ENCODE assay signal across 9 mouse cellular contexts in the genomic region with DNA sequence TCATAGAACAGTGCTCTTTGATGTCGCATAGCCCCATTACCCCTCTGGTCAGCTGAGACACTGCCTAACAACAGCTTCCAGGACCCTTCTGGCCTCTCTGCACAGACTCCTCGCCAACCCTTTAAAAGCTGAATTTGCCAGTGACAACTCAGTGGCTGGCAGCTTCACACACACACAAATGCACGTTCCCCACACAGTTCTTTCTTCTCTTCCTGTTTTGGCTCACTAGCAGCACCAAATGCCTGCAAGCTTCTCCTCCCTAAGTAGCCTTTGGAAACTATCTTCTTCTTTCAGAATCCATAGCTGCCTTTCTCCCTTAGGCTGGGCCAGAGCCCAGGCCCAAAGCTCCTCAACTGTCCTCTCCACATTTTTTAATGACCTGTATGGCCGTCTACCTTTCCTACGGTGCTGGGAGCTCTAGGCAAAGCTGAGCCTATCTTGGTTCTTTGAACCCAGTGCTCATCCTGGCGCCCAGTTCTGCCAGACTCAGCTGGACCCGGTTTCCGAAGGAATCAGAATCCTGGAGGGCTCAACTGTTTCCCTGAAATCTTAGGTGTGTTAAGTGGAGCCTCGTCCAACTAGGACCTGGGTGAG. TPM values are rescaled to one million over a fixed set of nuclear protein-coding genes. Genes with fewer than 3 reads are reported as not detected.
DNase-seq lines count a peak whose midpoint lies in the region; ATAC-seq and TF ChIP-seq lines count a peak whose summit lies in the region.
"Had no signal": no experiment of that assay in that cellular context is flagged by ENCODE, and none has a peak within 500 bp of the region (broad histone marks: within the 10 kb centered on the region; RNA-seq: fewer than 3 reads in every experiment).

No protein-coding gene starts in this region.

- no peak for DNase-seq in kidney, adult 18-20 months
- DNase-seq in brain, embryonic 14.5 days (ENCODE audit: low read depth), result peak; percentile 17
- DNase-seq in urinary bladder, adult 18-20 months (ENCODE audit: low spot score in 2 of 2), result no peak
- DNase-seq in urinary bladder, postnatal 14 days (ENCODE audit: low spot score), result no peak
- no peak for DNase-seq in ovary, postnatal 10 days (ENCODE audit: low spot score)
- DNase-seq: lung, postnatal 14 days had no signal

- H3K4me3 ChIP-seq in kidney, embryonic 14.5 days (ENCODE audit: low read length), result peak overlapping the region; percentile 49; the same call in 1 of the 2 replicates
- H3K4me3 ChIP-seq in forebrain, embryonic 15.5 days, result peak overlapping the region; percentile 81
- peak overlapping the region; percentile 73 for H3K4me3 ChIP-seq in midbrain, embryonic 13.5 days (replicated peaks)

- no peak overlapping the region for H3K27ac ChIP-seq in kidney, embryonic 14.5 days (ENCODE audit: low read depth, low read length)
- H3K27ac ChIP-seq in forebrain, embryonic 15.5 days (replicated peaks), result no peak overlapping the region
- no peak overlapping the region for H3K27ac ChIP-seq in midbrain, embryonic 13.5 days

- no peak for TF ChIP-seq POLR2A in brain, embryonic 14.5 days (IDR thresholded peaks at IDR 0.05; ENCODE audit: borderline replicate concordance, extremely low read depth, insufficient read depth, insufficient read length, poor library complexity, severe bottlenecking)

- H3K9ac ChIP-seq in kidney, embryonic 14.5 days (ENCODE audit: low read depth, low read length), result no peak overlapping the region
- no peak overlapping the region for H3K9ac ChIP-seq in forebrain, embryonic 15.5 days (replicated peaks)
- 0 out of 2 replicates have a peak overlapping the region, but pooled peaks have one; percentile 80 for H3K9ac ChIP-seq in midbrain, embryonic 13.5 days (replicated peaks)

- H3K27me3 ChIP-seq in kidney, embryonic 14.5 days (ENCODE audit: control insufficient read depth, insufficient read depth, low read length), result peaks cover 82% of the 10 kb centered on the region
- H3K27me3 ChIP-seq in forebrain, embryonic 15.5 days, result peaks cover 60% of the 10 kb centered on the region
- H3K27me3 ChIP-seq in midbrain, embryonic 13.5 days, result peaks cover 81% of the 10 kb centered on the region

- H3K4me2 ChIP-seq in kidney, embryonic 14.5 days (replicated peaks; ENCODE audit: low read depth, low read length), result no peak overlapping the region
- peak overlapping the region; percentile 82 for H3K4me2 ChIP-seq in forebrain, embryonic 15.5 days (replicated peaks)
- H3K4me2 ChIP-seq in midbrain, embryonic 13.5 days (replicated peaks), result peak overlapping the region; percentile 91

- H3K4me1 ChIP-seq in kidney, embryonic 14.5 days (ENCODE audit: control insufficient read depth, insufficient read depth, low read length), result 0 out of 2 replicates have a peak, but pooled peaks cover 8% of the 10 kb centered on the region
- peaks cover 36% of the 10 kb centered on the region for H3K4me1 ChIP-seq in forebrain, embryonic 15.5 days
- H3K4me1 ChIP-seq in midbrain, embryonic 13.5 days (replicated peaks), result peaks cover 36% of the 10 kb centered on the region

- WGBS in kidney, embryonic 14.5 days, result 5% methylated on average over 9 of the region's 9 CpGs
- WGBS in forebrain, embryonic 15.5 days, result 6% methylated on average over 9 of the region's 9 CpGs
- 4% methylated on average over 9 of the region's 9 CpGs for WGBS in midbrain, embryonic 13.5 days

- TF ChIP-seq CTCF in brain, embryonic 14.5 days (IDR thresholded peaks at IDR 0.05; ENCODE audit: borderline replicate concordance, extremely low read depth, insufficient read depth, insufficient read length), result no peak

- no peaks in the 10 kb centered on the region for H3K36me3 ChIP-seq in kidney, embryonic 14.5 days (ENCODE audit: control insufficient read depth, insufficient read depth, low read length)
- no peaks in the 10 kb centered on the region for H3K36me3 ChIP-seq in forebrain, embryonic 15.5 days
- H3K36me3 ChIP-seq in midbrain, embryonic 13.5 days, result no peaks in the 10 kb centered on the region

- ATAC-seq in kidney, embryonic 14.5 days (ENCODE audit: low FRiP score, low TSS enrichment), result no peak
- ATAC-seq in forebrain, embryonic 15.5 days (replicated peaks), result no peak
- no peak for ATAC-seq in midbrain, embryonic 13.5 days

- no peaks in the 10 kb centered on the region for H3K9me3 ChIP-seq in kidney, embryonic 14.5 days (ENCODE audit: control insufficient read depth, low read length)
- H3K9me3 ChIP-seq in forebrain, embryonic 15.5 days, result no peaks in the 10 kb centered on the region
- H3K9me3 ChIP-seq in midbrain, embryonic 13.5 days, result no peaks in the 10 kb centered on the region

RNA-seq across cellular contexts. Expression of gene Grid1, which starts 1.4 kb away (rescaled TPM):
- 0.51 and 0.76 TPM in 2 replicates for polyA plus RNA-seq in kidney, embryonic 14.5 days (2014; fragmentation: Nextera tagmentation; extraction: Ambion mirVana)
- 7.3 and 14.8 TPM in 2 replicates for polyA plus RNA-seq in brain, embryonic 14.5 days (2012; rRNA removed)
- 3.1 and 4.1 TPM in 2 replicates for polyA plus RNA-seq in forebrain, embryonic 15.5 days (2015; fragmentation: Nextera tagmentation; extraction: Ambion mirVana)
- polyA plus RNA-seq in midbrain, embryonic 13.5 days (2015; fragmentation: Nextera tagmentation; extraction: Ambion mirVana), result 2.5 and 2.7 TPM in 2 replicates
